Mouse (Mus musculus): ENCODE results near the gene Itpkc. TPM values are rescaled to one million over a fixed set of nuclear protein-coding genes. Genes with fewer than 3 reads are reported as not detected.
A peak's percentile ranks its signal among the peaks of the same experiment; 100 is the strongest.

The Itpkc gene
- total RNA-seq, 4 experiments from 2014 or later: 3.5 to 4.6 (median 3.7) TPM

DNA sequence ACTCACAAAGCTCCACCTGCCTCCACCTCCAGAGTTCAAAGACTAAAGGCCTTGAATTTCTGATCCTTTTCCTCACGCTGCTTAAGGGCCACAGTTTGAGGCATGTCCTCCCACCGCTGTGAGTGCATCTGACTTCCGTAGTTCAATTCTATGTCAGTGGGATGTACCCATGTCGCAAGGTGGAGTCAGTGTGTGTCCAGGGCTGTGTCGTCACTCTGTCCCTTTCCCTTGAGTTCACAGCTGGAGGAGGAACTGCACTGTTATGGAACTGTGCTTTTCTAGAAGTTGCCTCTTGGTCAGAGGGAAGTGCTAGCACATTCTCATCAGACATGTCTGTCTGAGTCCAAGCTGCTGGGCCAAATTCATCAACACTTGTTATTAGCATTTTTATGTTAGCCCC, 10.1 kb upstream of the Itpkc start:
- DNase-seq (ENCODE audit: low spot score in 2 of 2): no peak

GRCm38 (mm10) chr7:27237527-27237926, 9.1 kb upstream of the Itpkc start:
- DNase-seq (ENCODE audit: low spot score in 2 of 2): no peak

GRCm38 (mm10) chr7:27235726-27236125, 7.3 kb upstream of the Itpkc start:
- DNase-seq (ENCODE audit: low spot score in 2 of 2): no peak

DNA sequence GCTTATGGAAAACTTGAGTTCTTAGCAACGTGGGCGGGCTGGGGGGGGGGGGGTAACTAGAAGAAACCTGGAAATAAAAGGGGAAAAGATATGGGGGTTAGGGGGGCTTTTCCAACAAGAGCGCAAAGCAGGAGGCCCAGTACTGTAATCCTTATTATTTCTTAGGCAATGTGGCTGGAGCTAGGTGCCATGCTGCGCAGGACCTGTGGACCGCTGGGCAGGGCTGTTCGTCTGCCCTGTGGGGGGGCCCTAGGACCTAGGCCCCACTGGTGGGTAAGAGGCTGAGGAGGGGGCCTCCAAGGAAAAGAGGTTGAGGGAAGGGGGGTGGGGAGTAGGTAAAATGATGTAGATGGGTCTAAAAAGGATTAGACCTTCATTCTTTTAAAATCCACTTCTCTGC, 4.8 kb upstream of the Itpkc start:
- DNase-seq (ENCODE audit: low spot score in 2 of 2): no peak

DNA sequence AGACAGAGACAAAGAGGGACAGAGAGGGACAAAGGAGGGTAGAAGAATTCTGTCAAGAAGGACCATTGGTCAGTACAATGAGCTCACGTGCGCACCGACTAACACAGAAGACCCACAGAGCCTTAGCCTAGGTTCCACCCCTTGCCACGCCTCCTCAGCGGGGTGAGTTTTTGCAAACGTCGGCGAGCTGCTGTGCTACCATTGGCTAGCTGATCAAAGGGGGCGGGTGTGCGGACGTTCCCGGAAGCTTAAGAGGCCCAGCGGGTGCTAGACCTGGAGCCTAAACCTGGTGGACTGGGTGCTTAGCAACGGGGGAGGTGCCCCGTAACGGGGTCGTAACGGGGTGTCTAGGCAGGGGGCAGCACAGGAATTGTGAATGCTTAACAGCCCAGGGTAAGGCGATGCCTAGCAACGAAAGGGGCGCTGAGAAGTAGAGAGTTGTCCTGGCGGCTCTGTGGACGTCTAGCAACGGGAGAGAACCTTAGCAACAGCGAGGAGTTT, 4.4 kb upstream of the Itpkc start, which contains the start of gene Coq8b:
Gene Coq8b (plus strand): TSS at position 243 of the 501 bp plus-strand sequence.
- peak; percentile 85 to 86 for DNase-seq (ENCODE audit: low spot score in 2 of 2)

- peak; percentile 26 to 34 for DNase-seq (ENCODE audit: low spot score in 2 of 2)
These were observed 3.4 kb upstream of the Itpkc start for GRCm38 (mm10) chr7:27231693-27232331.

DNA sequence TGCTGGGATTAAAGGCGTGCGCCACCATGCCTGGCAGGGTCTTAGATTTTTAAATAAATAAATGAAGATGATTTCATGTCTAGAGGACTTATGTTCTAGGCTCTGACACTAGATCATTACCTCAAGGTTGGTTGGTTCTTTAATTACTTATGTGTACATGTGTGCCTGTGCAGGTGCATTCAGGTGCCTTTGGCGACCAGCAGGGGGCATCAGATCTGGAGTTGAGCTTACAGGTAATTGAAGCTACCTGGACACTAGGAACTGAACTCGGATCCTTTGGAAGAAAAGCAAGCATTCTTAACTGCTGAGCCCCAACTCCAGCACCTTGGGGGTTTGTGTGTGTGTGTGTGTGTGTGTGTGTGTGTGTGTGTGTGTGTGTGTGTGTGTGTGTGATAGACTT, 2.3 kb upstream of the Itpkc start:
- no peak for DNase-seq (ENCODE audit: low spot score in 2 of 2)

DNA sequence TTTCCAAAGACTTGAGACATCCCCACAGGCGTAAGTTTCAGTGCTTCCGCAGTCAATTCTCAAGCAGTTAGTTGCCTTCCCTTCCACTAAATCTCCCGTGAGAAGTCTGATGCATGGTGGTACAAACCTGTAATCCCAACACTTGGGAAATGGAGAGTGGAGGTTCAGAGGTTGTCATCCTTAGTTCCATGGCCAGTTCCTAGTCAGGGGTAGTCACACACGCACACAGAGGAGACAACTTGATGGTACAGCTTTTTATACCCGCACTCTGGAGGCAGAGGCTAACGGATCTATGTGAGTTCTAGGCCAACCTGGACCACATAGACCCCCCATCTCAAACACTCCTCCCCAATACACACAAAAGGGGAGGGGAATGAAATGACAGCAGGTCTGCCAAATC, 404 bp upstream of the Itpkc start:
- no peak for DNase-seq (ENCODE audit: low spot score in 2 of 2)

- no peak for DNase-seq (ENCODE audit: low spot score in 2 of 2)
These were observed 785 bp downstream of the Itpkc start for GRCm38 (mm10) chr7:27227676-27228075.

DNA sequence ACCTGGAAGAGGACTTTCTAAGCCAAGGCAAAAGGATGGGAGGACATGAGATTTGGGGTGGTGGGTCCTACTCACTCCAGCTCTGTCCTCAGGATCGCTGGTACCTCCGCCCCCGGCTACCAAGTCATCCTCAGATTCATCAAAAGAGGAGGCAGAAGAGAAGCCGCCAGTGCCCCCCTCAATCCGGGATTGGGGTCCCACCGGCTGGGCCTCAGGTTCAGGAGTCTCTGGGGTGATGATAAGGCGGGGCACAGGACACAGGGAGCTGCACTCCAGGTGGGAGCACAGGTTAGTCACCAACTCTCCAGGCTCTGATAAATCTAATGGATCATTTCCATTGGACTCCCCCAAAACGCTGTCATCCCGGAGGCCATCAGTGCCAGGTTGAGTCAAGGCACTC, 1.2 kb downstream of the Itpkc start:
- DNase-seq (ENCODE audit: low spot score in 2 of 2): no peak

- no peak for DNase-seq (ENCODE audit: low spot score in 2 of 2)
These were observed 3.4 kb downstream of the Itpkc start for GRCm38 (mm10) chr7:27224877-27225575.

DNA sequence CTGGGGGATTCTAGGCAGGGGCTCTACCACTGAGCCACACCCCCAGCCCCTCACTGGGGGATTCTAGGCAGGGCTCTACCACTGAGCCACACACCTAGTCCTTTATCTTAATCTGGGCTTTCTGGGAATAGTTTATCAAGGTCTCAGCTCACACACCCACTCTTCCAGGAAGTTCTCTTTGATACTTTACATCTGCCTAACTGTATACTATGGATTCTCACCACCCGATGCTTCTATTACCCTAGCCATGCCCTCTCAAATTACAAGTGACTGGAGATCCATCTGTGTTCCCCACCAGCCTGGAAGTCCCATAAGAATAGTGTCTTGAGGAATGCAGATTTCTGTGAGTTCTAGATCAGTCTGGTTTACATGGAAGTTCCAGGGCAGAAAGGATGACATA, 5.9 kb downstream of the Itpkc start:
- no peak for DNase-seq (ENCODE audit: low spot score in 2 of 2)

DNA sequence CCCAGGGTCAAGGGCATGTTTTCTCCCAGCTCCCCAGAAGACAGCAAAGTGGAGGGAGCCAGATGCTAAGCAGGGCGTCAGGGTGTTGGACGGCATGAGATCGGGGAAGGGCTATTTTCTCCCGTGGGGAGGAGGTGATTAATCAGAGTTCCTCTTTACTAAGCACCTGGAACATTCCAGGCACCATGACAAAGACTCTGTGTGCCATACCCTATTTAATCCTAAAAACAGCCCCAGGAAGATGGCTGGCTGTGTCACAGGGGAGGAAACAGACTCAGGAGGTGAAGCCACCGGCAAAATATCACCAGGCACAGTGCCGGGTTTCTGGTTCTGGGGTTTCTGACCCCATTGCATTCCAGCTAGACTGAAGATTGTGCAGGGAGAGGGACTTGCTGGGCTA, 6.5 kb downstream of the Itpkc start:
- DNase-seq (ENCODE audit: low spot score in 2 of 2): no peak

DNA sequence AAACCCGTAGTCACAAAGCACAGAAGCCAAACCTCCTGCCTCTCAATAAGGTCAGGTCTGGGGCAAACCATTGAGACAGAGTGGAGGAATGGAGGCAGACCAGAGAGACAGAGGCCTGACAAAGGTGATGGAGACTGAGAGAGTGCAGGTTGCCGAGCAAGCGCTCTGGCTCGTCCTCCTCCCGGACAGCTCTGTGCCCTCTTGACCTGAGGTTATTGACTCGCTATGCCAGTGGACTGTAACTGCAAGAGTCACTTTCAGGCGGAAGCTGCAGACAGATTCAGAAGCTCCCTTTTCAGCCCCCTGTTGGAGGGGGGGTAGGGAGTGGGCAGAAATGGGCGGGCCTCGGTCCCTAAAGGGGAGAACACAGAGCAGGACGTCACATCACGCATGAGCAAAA, 8.5 kb downstream of the Itpkc start:
- no peak for DNase-seq (ENCODE audit: low spot score in 2 of 2)

GRCm38 (mm10) chr7:27218586-27218985, 9.9 kb downstream of the Itpkc start:
- no peak for DNase-seq (ENCODE audit: low spot score in 2 of 2)

- DNase-seq (ENCODE audit: low spot score in 2 of 2): no peak
These were observed 15.8 kb downstream of the Itpkc start for GRCm38 (mm10) chr7:27212626-27213025.

DNA sequence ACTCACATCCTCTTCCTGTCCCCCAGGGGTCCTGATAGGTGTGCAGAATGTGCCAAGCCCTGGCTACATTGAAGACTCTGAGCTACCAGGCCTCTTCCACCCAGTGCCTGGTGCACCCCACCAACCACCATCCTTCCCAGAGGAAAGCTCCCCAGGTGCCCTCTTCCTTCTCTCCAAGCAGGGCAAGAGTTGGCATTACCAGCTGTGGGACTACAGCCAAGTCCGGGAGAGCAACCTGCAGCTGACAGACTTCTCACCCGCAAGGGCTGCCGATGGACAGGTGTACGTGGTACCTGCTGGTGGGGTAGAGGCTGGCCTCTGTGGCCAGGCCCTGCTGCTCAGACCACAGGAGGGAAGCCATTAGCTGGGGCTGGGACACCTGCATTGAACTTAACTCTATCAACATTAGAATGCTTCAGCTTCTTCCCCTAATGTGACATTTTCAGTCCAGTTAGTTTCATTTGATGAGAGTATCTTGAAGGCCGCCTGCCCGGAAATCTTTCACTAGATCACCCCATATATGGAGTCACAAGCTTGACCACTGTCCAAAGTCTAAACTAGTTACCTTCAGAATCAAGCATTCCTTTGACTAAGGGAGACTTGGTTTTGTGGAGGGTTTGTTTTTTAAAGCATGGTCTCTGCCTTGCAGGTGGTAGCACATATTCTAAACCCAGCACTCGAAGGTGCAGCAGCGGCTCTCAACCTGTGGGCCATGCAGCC, 24.6 kb downstream of the Itpkc start:
- no peak for DNase-seq (ENCODE audit: low spot score in 2 of 2)

DNA sequence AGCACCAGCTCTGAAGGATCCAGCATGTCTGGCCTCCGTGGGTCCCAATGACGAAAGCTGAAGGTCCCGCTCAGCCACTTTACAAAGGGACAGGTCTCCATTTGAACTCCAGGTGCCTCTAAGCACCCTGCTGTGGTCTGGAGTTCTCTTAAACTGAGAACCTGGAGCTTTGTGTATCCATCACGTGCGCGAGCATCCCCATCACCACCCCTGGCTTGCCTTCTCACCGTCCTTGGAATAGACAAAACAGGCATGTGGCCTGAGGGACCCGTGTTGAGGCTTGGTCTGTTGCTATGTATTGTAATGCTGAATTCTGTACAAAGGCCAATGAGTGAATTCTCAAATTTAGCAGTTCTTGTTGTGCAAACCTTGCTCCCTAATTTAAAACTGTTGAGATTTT, 29.7 kb downstream of the Itpkc start:
- DNase-seq (ENCODE audit: low spot score in 2 of 2): no peak

DNA sequence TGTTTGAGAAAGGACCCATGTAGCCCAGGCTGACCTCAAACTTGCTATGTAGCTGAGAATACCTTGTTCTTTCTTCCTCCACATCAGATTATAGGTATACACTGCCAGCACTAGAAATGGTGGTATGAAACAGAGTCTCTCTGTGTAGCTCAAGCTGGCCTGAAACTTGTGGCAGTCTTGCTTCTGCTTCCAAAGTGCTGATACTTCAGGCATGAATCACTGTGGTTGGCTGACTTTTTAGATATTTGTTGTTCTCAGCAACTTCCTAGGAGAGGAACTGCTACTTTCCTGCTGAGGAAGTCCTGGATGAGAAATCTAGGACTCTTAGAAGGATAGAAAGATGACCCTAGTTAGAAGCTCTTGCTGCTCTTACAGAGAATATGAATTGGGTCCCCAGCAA, 30.1 kb downstream of the Itpkc start:
- DNase-seq (ENCODE audit: low spot score in 2 of 2): no peak

GRCm38 (mm10) chr7:27197634-27198033, 30.8 kb downstream of the Itpkc start:
- DNase-seq (ENCODE audit: low spot score in 2 of 2): no peak

DNA sequence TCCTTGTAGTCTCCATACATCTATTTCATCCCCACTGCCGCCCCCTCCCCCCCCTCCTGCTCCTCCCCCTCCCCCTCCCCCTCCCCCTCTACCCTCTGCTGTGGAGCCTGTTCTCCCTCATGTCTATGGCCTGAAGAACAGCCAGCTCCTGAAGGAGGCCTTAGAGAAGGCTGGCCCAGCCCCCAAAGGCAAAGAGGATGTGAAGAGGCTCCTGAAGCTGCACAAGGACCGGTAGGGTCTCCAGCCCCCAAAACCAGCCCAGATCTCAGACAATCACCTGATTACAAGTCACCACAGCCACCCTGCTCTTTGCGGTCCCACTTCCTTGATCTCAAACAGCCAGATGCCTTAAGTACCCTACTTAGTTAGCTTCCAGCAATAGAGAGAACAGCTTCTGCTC, 31.3 kb downstream of the Itpkc start:
- no peak for DNase-seq (ENCODE audit: low spot score in 2 of 2)
